Mouse (Mus musculus): ENCODE measurements around the gene Zfp799.
"Not testable (repeated sequence)": the region's sequence is repeated elsewhere in the genome, so short reads cannot be mapped to it uniquely, and the experiment has no call there.

The Zfp799 gene

GRCm38 (mm10) chr17:32829540-32830417 lies at the start of gene Zfp799:
TSS of gene Zfp799 (minus strand) at chr17:32830261.
- peak; percentile 71 to 79 for DNase-seq

GRCm38 (mm10) chr17:32878773-32879172 lies 48.7 kb upstream of the Zfp799 start:
- DNase-seq: no peak

DNA sequence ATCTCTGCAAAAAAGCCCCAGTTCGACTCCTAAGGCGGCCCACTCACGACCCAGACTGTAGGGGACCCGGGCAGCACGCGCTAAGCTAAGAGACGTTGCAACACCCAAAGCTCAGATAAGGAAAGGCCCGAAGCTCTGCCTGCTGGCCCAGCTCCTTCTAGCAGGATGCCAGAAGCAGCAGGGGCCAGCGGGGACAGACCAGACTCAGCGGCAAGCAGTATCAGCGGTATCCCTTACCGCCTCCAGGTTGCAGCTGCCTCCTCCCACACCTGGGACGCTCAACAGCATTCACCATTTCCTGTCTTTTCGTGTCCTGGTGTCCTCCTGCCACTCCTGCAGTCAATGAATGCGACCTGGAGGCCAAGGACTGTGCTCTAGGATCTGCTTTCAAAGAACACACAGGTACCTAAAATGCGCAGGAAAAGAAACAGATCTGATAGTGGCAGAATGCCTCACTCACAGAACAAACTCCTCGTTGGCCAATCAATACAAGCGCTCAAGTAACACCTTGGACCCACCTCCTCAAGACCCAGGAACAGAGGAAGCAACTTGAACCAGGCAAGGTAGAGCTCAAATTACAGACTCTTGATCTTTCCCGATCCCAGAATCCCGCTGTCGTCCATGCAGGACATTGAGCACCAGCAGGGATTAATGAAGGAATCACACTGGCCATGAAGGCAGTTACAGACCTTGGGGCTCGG lies 47.6 kb upstream of the Zfp799 start:
- DNase-seq: no peak

DNA sequence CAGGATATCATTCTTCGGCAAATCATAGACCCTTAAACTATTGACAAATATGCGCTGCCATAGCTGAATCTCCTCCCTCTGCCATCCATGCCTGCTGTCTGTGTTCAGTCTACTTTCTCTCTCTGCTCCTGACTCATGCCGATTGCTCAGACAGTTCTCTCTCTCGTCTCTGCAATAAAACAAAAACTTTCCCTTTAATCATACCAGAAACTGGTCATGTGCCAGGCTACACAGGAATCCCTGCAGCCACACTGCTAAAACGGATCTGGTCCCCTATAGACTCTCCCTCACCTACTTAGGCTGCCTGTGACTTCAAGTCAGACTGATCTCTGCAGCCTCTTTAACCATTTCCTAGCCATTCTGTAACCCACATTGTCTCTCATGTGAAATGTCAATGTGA lies 42.6 kb upstream of the Zfp799 start:
- no peak for DNase-seq

DNA sequence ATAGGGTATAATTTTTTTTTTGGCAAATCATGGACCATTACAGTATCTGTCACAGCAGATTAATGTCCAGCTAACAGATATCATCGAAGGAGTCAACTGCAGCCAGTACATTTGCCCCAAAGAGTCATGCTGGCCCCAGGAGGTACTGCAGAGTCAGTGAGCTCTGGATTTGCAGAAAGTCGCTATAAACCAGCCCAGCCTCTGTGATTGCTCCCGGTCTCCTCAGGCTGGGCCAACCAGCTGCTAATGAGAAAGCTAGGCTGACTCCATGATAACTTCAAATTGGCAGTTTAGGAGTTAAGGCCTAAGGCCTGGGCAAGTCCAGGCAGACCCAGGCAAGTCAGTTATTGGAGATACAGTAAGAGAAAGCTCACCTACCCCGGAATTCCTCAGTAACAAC lies 42.0 kb upstream of the Zfp799 start:
- DNase-seq: no peak

GRCm38 (mm10) chr17:32871483-32871882 lies 41.4 kb upstream of the Zfp799 start:
- no peak for DNase-seq

GRCm38 (mm10) chr17:32867266-32867665 lies 37.2 kb upstream of the Zfp799 start:
- not testable (repeated sequence) for DNase-seq

DNA sequence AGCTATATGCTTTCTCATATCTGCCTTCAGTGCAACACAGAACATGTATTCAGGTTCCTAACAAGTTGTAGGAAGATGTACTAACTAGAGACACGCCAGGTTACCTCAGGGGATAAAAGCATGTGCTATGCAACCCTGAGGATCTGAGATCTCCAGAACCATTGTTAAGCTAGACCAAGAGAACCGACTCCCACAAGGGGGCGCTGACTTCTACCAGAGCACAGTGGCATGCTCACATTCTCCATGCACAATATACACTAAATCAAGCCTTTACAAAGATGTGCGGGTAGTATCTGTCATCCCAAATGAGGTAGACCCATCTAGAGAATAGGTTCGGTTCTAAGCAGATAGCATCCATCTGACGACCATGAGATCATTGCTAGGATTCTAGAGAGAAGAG lies 26.7 kb upstream of the Zfp799 start:
- not testable (repeated sequence) for DNase-seq

- DNase-seq: no peak
Measured at GRCm38 (mm10) chr17:32851581-32851980, 21.5 kb upstream of the Zfp799 start.

GRCm38 (mm10) chr17:32841388-32841787 lies 11.3 kb upstream of the Zfp799 start:
- DNase-seq: no peak

DNA sequence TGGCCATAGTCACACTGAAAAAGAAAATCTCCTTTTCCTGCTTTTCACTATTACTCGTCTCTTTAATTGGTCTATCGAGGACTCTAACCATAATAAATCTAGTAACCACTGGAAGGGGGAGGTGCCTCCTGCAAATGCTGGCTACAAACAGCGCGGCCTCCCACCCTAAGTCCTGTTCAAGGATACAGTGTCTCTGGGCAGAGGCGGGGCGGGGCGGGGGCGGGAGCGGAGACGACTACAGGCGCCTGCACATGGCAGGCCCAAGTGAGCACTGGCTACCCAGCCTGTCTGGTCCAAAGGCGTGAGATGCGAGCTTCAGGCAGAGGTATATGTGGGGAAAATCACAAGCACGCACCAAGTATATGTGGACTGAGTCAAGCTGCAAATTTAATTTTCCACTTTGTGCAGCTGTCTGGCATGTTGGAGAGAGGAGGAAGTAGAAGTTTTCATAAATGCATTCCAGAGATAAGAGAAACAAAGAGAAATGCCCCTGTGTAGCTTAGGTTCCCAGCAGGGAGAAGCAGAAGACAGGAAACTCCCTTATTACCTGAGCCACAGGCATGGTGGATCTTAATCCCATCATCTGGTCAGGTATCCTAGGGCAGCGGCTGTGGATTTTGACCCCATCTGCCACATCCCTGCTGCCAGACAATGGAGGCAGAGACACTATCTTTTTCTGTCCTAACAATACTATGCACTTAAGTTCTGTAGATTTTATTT lies 9.2 kb upstream of the Zfp799 start:
- no peak for DNase-seq

GRCm38 (mm10) chr17:32830418-32830782 lies 339 bp upstream of the Zfp799 start:
- no peak for DNase-seq

- DNase-seq: no peak
Measured at GRCm38 (mm10) chr17:32816074-32816784, 13.8 kb downstream of the Zfp799 start.

GRCm38 (mm10) chr17:32814136-32814535 lies 15.9 kb downstream of the Zfp799 start:
- no peak for DNase-seq

GRCm38 (mm10) chr17:32810648-32811047 lies 19.4 kb downstream of the Zfp799 start:
- DNase-seq: no peak

DNA sequence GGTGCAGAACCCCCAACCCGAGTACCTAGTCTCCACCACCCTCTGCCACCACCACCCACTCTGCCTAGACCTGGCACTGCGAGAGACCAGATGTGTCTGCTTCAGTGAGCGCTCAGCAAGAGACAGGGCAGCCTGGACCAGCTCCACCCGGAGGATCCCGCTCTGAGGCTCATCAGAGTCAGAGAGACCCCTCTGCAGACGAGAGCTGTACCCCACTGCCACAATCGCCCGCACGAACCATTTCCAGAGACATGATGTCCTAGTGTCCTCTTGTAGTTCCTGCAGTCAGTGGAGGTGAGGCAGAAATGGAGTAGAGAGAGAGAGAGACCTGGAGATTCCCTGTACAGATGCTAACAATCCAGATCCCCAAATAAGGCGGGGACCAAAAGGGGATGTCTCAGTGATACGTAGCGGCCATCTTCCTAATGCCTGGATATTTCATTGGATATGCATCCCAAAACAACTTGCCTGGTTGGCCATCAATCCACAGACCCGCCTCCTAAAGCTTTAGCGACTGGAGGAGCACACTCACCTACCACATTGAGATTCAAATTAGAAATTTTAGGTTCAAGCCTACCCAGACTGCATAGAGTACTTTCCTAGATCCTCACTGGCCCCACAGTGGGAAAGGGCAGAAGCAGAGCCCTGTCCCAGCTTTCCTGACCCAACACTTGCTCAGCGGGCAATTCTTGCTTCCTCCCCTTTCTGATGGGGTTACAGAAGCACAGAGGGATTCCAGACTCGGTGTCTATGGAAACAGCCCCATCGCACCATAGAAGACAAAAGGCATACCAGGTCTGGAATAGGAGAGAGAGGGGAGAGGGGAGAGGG lies 20.3 kb downstream of the Zfp799 start, which contains the start of gene Zfp811:
TSS of gene Zfp811 (minus strand) at position 388 of the 831 bp plus-strand sequence.
- peak; percentile 56 to 61 for DNase-seq

DNA sequence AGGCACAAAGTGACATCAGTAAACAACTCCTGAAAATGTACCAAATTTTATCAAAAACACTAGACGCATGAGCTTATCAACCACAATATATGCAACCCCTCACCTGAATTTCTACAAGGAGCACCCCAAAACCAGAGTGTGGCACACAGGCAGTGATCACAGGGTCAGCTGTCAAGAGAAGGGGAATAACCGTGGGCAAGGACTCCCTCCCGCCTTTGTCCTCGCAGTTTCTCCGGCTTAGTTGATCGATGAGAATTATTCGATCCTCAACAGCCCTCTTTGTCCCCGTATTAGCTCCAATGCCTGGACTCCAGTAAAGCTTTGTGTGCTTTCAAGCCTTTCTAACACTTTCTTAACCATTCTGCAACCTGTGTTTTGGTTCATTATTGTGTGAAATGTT lies 21.1 kb downstream of the Zfp799 start:
- DNase-seq: peak in 1 of 2 experiments; percentile 15

- no peak for DNase-seq
Measured at GRCm38 (mm10) chr17:32789244-32789643, 40.8 kb downstream of the Zfp799 start.

GRCm38 (mm10) chr17:32788576-32788975 lies 41.5 kb downstream of the Zfp799 start:
- no peak for DNase-seq

DNA sequence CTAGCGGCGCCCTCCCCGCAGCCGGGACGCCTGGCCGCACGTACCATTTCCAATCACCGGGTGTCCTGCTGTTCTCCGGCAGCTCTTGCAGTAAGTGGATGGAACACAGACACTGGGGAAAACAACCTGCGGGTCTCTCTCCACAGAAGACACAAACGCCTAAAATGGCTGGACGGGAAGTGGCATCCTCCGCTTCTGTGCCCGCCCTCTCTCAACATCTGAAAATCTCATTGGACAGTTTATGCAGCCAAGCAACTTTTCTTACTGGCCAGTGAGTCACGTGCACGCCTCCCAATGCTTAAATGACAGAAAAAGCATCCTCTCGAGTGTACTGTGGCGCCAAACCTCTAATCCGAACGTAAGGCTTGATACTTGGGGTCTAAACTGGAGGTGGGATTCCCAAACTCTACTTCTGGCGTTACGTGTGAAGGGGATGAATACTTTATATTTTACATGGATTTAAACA lies 41.9 kb downstream of the Zfp799 start, which contains the start of gene Zfp871:
TSS of gene Zfp871 (minus strand) at position 194 of the 466 bp plus-strand sequence.
- peak; percentile 82 to 88 for DNase-seq

DNA sequence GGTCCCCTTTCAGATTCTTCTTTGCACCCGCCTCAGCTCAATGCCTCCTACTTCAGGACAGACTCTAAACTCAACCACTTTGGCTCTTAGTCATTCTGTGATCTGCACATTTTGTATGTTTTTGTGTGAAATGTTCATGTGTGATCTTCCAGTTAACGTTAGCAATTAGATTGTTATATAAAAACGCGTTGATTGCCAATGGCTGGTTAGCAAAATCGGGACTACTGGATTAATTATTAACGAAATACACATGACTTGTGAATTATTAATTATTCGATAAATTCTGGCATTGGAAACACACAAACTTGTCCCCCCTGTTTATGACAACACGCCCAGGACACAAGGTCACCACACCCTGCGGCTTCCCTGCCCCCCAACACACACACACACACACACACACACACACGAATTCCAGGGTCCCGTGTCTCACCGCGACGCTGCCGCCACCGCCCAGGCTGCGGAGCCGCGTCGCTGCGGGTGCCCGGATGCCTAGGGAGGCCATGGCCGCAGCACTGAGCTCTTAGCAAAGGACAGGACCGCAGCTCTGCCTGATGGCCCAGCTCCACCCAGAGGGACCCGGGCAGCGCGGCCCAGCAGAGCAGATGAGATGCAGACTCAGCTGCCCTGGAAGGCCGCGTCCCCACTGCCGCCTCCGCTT lies 42.5 kb downstream of the Zfp799 start:
- no peak for DNase-seq
